Mouse (Mus musculus) lung, embryonic 16.5 days (tissue): ENCODE results near the gene Prex1. TPM values are rescaled to one million over a fixed set of nuclear protein-coding genes. Genes with fewer than 3 reads are reported as not detected.

Experiments used
- ATAC-seq: fragments of 200-750 bp; cut with Nextera tagmentation; 2 replicates; pipeline ENCODE4 v1.8.0; 2017; ENCODE audit warnings: low read depth, mild to moderate bottlenecking, moderate library complexity
- H3K27ac ChIP-seq: fragments of 300-500 bp; sonication (generic); 2 replicates; pipeline ENCODE4 v1.5.1; 2014; ENCODE audit warnings: mild to moderate bottlenecking, control low read depth, low read length
- H3K27me3 ChIP-seq: fragments of 300-500 bp; sonication (generic); 2 replicates; pipeline ENCODE4 v1.6.1; 2014; ENCODE audit warnings: low read depth, low read length, mixed read lengths; ENCODE audit not compliant: control insufficient read depth, insufficient read depth
- H3K36me3 ChIP-seq: fragments of 300-500 bp; sonication (generic); 2 replicates; pipeline ENCODE4 v1.6.1; 2014; ENCODE audit warnings: low read length; ENCODE audit not compliant: control insufficient read depth, insufficient read depth
- H3K4me1 ChIP-seq: fragments of 300-500 bp; sonication (generic); replicated peaks from 2 replicates; pipeline ENCODE4 v1.6.1; 2014; ENCODE audit warnings: low read length, mixed read lengths; ENCODE audit not compliant: control insufficient read depth, insufficient read depth
- H3K4me2 ChIP-seq: fragments of 300-500 bp; sonication (generic); 2 replicates; pipeline ENCODE4 v1.6.1; 2014; ENCODE audit warnings: low read depth, low read length, control low read depth
- H3K4me3 ChIP-seq: fragments of 300-500 bp; sonication (generic); 2 replicates; pipeline ENCODE4 v1.5.1; 2014; ENCODE audit warnings: mild to moderate bottlenecking, low read length, control low read depth
- H3K9ac ChIP-seq: fragments of 300-500 bp; sonication (generic); 2 replicates; pipeline ENCODE4 v1.6.1; 2014; ENCODE audit warnings: low read length, control low read depth
- H3K9me3 ChIP-seq: fragments of 300-500 bp; sonication (generic); 2 replicates; pipeline ENCODE4 v1.6.1; 2016; ENCODE audit warnings: low read length; ENCODE audit not compliant: control insufficient read depth
- WGBS: fragments of 180-500 bp; shearing (Covaris S2); extraction: QIAGEN DNeasy Blood & Tissue Kit; methylation state at CpG from one replicate; pipeline ENCODE4 v1.1.7; 2014; 5-methylcytosine and 5-hydroxymethylcytosine counted together
- polyA plus RNA-seq: library from polyadenylated mRNA; unstranded; fragments of >200 nt; fragmentation: Nextera tagmentation; extraction: Ambion mirVana; gene quantifications from 2 replicates; pipeline ENCODE4 v1.2.1, GENCODE M21; 2015

Gene Prex1
- polyA plus RNA-seq, 1 experiment from 2014 or later, result 8.9 TPM

DNA sequence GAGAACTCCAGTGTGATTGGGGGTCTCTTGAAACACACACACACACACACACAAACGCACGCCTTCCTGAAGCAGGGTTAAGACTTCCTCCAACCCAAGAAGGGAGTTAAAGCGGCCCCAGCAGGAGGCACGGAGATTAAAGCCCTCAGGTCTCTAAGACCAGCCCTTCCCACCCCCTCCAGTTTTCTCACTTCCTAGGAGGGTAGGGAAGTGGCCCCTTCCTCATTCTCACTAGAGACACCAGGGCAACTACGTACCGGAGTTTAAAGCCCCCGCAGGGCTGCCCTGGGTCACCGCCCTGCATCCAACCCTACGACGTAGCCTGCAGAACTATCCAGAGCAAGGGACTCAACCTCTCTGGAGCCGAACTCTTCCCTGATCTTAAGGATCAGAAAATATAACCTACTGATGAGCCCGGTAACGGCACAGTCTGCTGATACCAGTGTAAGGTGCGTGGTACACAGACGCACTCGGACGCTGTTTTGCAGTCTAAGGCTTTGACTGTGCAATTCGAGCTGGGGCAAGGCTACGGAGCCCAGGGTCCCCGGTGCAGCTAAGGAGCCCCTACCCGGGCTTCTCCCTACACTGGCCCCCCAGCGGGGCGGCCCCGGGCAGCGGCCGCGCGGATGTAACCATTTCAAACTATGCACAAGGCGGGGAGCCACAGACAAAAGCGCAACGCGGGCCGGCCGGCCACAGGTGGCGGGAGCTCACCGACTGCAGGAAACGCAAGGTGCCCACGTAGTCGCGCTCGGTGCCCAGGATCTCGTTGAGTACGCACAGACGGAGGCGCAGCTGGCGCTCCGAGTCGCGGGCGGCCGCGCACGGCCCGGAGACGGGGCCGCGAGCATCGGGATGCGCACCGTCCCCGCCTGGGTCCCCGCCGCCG lies 587 bp downstream of the Prex1 start:
- under 1% methylated on average over 64 of the region's 64 CpGs for WGBS
- H3K4me1 ChIP-seq, result peaks cover 12% of the 10 kb centered on the region
- no peaks in the 10 kb centered on the region for H3K36me3 ChIP-seq
- H3K4me2 ChIP-seq, result peak overlapping the region; percentile 93
- peak overlapping the region; percentile 47; the same call in 1 of the 2 replicates for H3K27ac ChIP-seq
- peak overlapping the region; percentile 72 for H3K4me3 ChIP-seq
- no peaks in the 10 kb centered on the region for H3K27me3 ChIP-seq
- peak; percentile 39 for ATAC-seq
- no peaks in the 10 kb centered on the region for H3K9me3 ChIP-seq
- peak overlapping the region; percentile 73 for H3K9ac ChIP-seq

DNA sequence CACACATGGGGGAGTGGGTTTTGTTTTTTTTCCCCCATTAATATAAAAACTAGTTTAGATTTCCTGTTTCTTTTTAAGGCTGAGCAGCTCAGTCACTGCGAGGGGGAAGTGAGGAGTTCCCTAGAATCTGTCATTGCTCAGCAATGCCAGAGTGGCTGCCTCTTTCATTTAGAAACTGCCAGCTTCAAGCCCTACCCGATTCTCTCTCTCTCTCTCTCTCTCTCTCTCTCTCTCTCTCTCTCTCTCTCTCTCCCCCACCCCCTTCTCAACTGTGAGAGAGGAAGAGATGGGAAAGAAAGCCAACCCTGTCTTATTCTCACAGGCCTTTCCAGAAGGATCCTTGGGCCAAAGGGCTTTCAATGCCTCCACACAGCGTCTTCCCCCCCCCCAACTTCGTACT lies 1.3 kb downstream of the Prex1 start:
- Histone ChIP-seq H3K27ac (no peak overlapping the region), H3K9ac (0 out of 2 replicates have a peak overlapping the region, but pooled peaks have one; percentile 3), H3K9me3 (no peaks in the 10 kb centered on the region), H3K4me1 (peaks cover 12% of the 10 kb centered on the region), H3K4me2 (peak overlapping the region; percentile 93), H3K4me3 (peak overlapping the region; percentile 72), H3K36me3 (no peaks in the 10 kb centered on the region), H3K27me3 (no peaks in the 10 kb centered on the region)
- ATAC-seq, result no peak
- 0% methylated on average over 4 of the region's 4 CpGs for WGBS

DNA sequence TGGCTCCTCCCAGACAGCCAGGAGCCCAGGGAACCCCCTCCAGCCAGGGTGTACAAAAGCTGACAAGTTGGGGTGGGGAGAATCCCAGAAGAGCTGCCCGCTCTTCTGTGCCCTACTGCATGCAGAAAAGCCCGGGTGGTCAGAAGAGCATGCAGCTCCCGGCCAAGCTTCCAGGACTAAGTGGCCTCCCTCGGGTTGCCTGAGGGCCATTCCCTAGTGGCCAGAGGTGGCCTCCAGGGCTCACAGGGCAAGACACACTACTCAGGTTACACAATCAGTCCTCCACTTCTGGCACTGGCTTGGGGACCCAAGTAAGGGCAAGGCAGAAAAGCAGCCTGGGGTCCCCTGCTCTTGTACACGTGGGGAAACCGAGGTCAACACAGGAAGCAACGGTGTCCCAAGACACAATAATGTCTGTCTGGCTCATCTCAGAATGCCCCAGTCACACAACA lies 1.9 kb downstream of the Prex1 start:
- Histone ChIP-seq H3K27ac (no peak overlapping the region), H3K36me3 (no peaks in the 10 kb centered on the region), H3K4me2 (peak overlapping the region; percentile 14), H3K27me3 (no peaks in the 10 kb centered on the region), H3K9ac (no peak overlapping the region), H3K4me1 (peaks cover 12% of the 10 kb centered on the region), H3K9me3 (no peaks in the 10 kb centered on the region), H3K4me3 (no peak overlapping the region)
- ATAC-seq, result no peak
- 23% methylated on average over 7 of the region's 7 CpGs for WGBS

DNA sequence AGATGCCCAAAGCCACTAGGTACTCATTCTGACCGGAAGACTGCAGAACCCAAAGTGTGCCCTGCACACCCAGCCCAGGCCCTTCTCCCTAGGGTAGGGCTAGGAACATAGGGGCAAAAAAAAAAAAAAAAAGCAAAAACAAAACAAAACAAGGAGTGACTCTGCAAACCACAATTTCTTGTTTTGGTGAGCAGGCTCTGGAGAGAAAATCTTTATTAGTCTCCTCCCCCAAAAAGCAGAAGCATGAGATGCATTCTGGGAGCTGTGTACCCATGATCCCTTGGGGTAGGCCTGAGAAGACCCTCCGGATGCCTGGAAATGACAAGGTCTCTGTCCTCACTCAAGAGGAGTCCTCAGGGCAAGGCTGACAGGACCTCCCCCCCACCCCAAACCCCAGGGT lies 3.7 kb downstream of the Prex1 start:
- no peak overlapping the region for H3K4me2 ChIP-seq
- no peak overlapping the region for H3K27ac ChIP-seq
- WGBS, result 98% methylated on average over 2 of the region's 2 CpGs
- no peaks in the 10 kb centered on the region for H3K27me3 ChIP-seq
- no peaks in the 10 kb centered on the region for H3K36me3 ChIP-seq
- no peak overlapping the region for H3K9ac ChIP-seq
- no peaks in the 10 kb centered on the region for H3K9me3 ChIP-seq
- ATAC-seq, result no peak
- peaks cover 12% of the 10 kb centered on the region for H3K4me1 ChIP-seq
- no peak overlapping the region for H3K4me3 ChIP-seq

DNA sequence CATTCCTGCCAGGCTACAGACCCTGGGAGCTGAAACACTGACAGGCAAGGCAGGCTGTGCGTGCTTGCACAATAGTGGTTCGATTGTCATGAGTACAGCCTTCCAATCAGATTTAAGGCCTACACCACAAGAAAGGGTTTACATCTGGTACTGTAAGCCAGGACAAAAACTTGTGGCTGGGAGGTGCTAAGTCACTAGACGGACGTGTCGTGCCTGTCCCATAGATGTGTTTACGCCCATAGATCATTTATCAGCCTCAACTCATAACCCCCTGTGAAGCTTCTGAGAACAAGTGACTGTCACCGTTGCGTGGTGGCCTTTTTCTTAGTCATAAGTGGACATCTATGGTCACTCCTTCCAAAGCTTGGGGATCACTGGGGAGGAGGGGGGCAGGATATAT lies 5.3 kb downstream of the Prex1 start:
- Histone ChIP-seq H3K4me1 (peaks cover 9% of the 10 kb centered on the region), H3K9me3 (no peaks in the 10 kb centered on the region), H3K36me3 (no peaks in the 10 kb centered on the region), H3K4me3 (no peak overlapping the region), H3K27me3 (no peaks in the 10 kb centered on the region), H3K4me2 (no peak overlapping the region), H3K9ac (no peak overlapping the region), H3K27ac (no peak overlapping the region)
- ATAC-seq, result no peak
- WGBS, result 78% methylated on average over 8 of the region's 8 CpGs

DNA sequence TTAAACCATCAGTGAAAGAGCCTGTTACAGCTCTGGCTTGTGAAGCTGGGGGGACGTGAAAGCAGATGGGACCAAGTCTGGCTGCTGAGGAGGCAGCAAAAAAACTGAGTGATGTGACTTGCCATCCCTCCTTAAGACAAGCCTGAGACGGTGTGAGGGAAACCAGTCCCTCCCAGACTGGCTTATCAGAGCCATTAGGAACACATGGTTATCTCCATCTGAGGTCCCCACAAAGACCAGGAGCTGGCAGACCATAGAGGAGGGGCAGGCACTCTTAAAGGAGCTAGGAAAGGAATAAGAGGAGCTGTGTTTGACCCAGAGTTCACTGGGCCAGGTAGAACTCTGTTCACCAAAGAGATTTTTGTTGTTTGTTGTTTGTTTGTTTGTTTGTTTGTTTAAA lies 7.1 kb downstream of the Prex1 start:
- Histone ChIP-seq H3K36me3 (no peaks in the 10 kb centered on the region), H3K27ac (no peak overlapping the region), H3K9me3 (no peaks in the 10 kb centered on the region), H3K4me3 (no peak overlapping the region), H3K4me2 (no peak overlapping the region), H3K9ac (no peak overlapping the region), H3K4me1 (no peaks in the 10 kb centered on the region), H3K27me3 (no peaks in the 10 kb centered on the region)
- WGBS, result 46% methylated on average over 2 of the region's 2 CpGs
- ATAC-seq, result no peak

DNA sequence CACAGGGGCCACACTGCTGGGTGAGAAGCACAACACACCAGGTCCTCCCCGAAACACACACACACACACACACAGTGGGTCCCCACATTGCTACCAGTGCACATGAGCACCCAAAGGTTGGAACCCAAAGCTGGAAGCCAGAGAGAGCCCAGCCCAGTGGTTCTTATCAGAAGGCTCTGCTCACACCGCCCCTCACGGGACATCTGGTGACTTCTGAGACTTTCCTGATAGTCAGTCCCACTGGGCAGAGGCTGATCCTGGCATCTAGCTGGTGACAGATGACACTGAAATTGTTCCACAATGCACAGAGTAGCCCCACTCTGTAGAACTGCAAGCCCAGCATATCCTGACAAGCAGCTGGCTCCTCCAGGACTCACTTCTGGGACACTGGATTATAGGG lies 10.1 kb downstream of the Prex1 start:
- H3K36me3 ChIP-seq, result no peaks in the 10 kb centered on the region
- H3K4me2 ChIP-seq, result no peak overlapping the region
- no peaks in the 10 kb centered on the region for H3K4me1 ChIP-seq
- ATAC-seq, result no peak
- H3K4me3 ChIP-seq, result no peak overlapping the region
- no peak overlapping the region for H3K27ac ChIP-seq
- 58% methylated on average over 3 of the region's 3 CpGs for WGBS
- no peaks in the 10 kb centered on the region for H3K27me3 ChIP-seq
- H3K9ac ChIP-seq, result no peak overlapping the region
- no peaks in the 10 kb centered on the region for H3K9me3 ChIP-seq

DNA sequence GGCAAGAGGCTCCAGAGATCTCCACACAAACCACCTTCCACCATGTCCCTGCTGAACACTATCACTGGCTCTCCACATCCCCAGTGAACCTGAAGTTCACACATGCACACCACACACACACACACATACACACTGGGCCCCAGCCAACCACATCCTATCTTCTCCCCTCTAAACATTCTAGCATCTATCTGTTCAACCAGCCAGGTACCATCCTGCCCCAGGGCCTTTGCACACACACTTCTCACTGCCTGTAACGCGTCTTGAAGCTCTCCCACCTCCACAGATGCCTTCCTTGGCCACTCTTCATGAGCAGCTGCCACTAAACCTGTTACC lies 11.6 kb downstream of the Prex1 start:
- Histone ChIP-seq H3K9me3 (no peaks in the 10 kb centered on the region), H3K4me2 (no peak overlapping the region), H3K9ac (no peak overlapping the region), H3K4me3 (no peak overlapping the region), H3K36me3 (no peaks in the 10 kb centered on the region), H3K27me3 (no peaks in the 10 kb centered on the region), H3K27ac (no peak overlapping the region), H3K4me1 (no peaks in the 10 kb centered on the region)
- 94% methylated on average over 2 of the region's 2 CpGs for WGBS
- ATAC-seq, result no peak

DNA sequence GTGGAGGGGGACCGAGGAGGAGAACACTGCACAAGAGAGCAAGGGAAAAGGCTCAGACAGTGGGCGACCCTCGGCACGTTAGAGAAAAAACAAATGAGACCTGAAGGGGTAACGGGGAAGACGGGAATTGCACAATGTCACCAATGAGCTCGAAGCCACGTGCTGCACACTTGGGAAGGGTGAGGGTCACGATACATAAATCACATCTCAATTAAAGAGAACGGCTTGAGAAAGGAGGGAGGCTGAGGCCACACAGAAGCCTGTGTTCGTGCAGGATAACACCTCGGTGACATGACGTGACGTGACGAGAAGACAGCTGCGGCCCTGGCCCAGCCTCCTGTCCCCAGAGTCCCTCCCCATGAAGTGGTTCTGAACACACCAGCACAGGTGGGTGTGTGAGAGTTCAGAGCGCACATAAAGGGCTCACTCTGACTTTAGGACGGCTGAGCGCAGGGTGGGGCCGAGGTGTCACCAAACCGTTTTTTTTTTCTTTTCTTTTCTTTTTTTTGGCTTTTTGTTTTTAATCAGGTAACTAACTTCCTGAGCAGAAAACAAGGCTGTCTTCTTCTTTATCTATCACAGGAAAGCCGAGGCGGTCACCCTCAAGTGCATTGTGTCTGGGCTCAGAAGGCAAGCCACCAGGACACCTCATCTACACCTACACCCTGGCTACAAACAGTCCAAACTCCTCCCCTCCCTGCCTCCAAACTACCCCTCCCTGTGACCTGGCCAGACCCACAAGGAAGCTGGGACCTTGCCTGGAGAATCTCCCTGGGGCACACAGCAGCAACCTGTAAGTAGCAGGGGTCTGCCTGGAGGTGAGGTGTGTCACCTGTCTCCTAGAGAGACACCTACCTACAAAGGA lies 12.2 kb downstream of the Prex1 start:
- H3K36me3 ChIP-seq, result no peaks in the 10 kb centered on the region
- ATAC-seq, result no peak
- H3K4me3 ChIP-seq, result no peak overlapping the region
- H3K27ac ChIP-seq, result no peak overlapping the region
- H3K4me1 ChIP-seq, result no peaks in the 10 kb centered on the region
- 51% methylated on average over 23 of the region's 23 CpGs for WGBS
- no peaks in the 10 kb centered on the region for H3K27me3 ChIP-seq
- no peak overlapping the region for H3K4me2 ChIP-seq
- no peak overlapping the region for H3K9ac ChIP-seq
- H3K9me3 ChIP-seq, result no peaks in the 10 kb centered on the region
